Mouse (Mus musculus) naive thymus-derived CD4-positive, alpha-beta T cell, adult 5 months (primary cell): ENCODE data around the gene Cks1b. TPM values are rescaled to one million over a fixed set of nuclear protein-coding genes. Genes with fewer than 3 reads are reported as not detected.

Experiments
- polyA plus RNA-seq: library from polyadenylated mRNA; unstranded; fragments of 100-300 nt; shearing (Covaris generic); gene quantifications from one replicate; pipeline ENCODE4 v1.2.1, GENCODE M21; 2017

Cks1b gene
- 10.2 TPM for polyA plus RNA-seq

DNA sequence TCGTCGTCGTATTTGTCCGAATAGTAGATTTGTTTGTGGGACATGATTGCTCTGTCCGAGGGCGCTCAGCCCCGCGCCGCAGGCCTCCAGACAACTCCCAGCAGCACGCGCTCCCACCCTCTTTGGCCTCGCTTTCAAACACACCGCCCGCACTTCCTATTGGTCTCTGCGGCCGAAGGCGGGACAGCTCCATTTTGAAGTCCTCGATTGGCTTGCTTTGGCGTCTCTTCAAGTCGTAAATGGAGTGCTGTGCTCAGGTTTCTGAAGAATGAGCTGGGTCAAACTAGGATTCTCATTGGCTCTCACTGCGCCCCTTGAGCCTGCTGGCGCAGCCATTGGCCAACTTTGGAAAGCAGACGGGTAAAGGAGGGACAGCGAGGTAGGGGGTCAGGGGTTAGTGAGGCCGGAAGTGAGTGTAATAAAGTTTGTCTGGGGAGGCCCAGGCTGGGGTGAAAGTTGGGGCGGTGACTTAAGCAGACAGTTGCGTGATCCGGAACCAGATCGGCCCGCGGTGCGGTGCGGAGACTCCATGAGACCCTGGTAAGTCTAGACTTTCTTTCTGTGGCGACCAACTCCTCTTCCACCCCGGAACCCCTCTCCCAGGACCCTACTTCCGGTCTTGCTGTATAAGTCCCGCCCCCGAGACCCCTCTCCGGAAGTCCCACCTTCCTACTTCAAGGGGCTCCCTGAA lies at the start of gene Cks1b, which contains the start of gene Shc1:
TSS of gene Cks1b (minus strand) at position 214 of the 691 bp plus-strand sequence.
TSS of gene Shc1 (plus strand) at position 274 of the 691 bp plus-strand sequence.

DNA sequence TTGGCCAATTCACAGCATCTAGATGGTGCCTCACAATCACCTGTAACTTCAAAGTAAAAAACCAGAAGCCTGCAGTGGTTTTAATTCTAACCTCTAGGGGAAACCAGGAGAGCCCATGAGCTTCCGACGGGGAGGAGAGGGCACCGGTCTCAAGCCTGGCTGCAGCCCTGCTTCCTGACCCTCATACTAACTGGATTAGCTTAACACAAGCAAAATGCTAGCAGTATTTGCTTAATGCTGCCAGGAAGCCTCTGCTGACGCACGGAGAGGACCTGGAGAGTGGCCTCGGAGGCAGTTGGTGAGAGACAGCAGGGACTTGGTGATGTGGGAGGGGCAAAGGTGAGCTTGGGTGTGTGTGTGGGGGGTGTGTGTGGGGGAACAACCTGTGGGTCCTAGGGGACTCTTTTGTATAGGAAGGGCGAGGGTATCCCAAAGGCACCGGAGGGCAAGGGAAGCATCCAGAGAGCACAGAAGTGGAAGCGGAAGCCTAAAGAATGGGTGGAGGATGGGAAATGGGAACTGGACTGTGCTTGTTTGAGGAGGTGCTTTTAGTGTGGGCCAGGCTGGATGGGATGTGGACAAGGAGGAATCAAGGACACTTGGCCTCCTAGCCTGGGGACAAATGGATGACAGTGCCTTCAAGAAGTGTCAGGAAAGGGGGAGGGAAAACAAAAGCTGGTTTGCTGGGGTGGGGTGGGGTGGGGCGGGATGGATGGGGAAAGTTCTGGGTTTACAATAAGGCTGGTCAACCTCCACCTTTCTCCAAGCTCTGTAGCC lies 36.4 kb upstream of the Cks1b start, which contains the start of gene Pmvk:
TSS of gene Pmvk (plus strand) at position 141 of the 777 bp plus-strand sequence.

DNA sequence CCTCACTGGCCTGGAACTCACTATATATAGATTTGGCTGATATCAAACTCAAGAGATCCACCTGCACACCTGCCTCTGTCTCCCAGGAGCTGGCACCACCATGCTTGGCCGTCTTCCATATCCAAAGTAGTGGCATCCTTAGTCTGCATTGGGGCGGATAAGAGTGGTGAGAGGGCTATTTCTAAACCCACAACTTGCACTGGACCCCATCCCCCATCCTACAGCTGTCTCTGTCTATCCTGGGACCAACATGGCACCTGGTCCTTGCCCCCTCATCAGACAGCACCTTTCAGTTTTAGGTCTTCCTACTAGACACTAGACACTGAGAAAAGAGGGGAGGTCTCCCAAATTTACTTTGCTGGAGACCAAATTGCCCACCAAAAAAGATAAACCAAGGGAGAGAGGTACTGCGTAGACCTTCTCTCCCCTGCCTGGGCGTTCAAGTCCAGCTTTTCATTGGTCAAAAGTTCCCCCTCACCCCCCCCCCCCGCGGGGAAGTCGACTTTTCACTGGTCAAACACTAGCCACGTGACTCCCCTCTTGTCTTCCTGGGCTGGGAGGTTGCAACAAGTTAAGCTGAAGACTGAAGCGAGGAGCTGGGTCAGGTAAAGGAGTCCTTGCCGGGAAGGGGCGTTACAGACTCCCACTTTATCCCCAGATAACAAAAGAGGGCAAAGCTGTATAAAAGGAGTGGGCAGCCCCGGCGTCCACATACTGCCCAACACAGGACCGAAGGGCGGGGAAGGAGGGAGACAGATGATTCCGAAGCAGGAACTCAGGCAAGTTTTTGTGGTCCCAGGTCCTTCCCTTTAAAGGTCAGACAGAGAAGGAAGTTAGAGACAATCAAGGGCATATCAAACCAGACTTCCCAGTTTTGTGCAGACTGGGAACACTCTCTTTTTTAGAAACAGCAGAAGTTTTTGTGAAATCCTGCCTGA lies 18.3 kb upstream of the Cks1b start, which contains the start of gene Pbxip1:
TSS of gene Pbxip1 (plus strand) at position 531 of the 938 bp plus-strand sequence.

DNA sequence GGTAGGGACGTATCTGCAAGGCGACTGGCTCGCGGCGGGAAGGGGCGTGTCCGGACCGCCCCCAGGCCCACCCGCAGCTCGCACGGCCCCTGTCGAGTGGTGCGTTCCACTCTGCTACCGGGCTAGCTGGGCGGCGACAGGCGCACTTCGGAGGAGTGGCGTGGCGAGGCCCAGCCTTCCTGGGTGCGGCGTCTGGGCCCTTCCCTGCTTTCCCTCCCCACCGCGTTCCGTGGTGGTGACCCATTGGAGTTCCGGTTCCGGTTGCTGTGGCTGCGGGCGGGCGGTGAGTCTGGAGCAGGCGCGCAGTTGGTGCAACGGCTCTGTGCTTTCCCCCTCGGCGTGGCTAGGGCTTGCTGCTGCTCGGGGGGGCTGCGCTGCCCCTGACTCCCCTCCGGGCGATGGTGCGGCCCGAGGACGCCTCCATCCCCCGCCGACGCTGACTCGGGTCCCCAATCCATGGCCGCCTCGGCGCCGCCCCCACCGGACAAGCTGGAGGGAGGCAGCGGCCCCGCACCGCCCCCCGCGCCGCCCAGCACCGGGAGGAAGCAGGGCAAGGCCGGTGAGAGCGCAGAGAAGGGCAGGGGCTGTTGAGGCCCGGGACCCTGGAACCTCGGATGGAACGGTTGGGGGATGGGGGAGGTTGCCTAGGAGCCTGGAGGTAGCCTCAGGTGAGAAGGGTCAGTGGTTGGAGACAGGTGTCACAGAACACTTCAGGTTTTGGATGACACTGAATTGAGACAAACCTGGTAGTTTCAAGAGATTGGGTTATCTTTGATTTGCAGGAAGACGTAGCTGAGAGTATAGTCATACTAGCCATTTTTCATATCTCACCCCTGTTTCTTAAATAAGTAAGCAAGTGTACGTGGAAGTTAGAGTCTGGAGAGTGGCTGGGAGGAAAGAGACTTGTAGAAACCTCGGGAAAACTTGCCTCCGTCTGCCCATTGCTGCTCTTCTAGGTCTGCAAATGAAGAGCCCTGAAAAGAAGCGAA lies 12.3 kb upstream of the Cks1b start, which contains the start of gene Pygo2:
TSS of gene Pygo2 (plus strand) at position 44 of the 989 bp plus-strand sequence.

GRCm38 (mm10) chr3:89411490-89412393 lies 6.4 kb downstream of the Cks1b start, which contains the start of gene Flad1:
Flad1 (minus strand) TSS chr3:89411870.

DNA sequence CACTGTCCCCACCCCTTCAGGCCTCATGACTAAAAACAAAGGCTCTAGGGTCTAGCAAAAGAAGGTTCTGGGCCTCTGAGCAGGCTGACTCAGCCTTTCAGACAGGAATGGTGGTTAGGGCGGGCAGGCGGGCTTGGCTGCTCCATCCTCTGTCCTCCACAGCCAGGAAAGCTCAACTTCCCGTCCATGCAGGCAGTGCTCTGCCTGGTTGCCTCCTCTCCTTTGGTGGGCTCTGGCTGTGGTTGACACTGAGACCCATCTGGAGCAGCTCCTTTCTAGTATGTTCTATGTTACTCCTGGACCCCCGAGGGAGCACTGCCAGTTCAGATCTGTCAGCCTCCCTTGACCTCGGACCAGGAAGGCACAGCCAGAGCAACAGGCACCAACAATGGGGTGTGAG lies 15.5 kb downstream of the Cks1b start, which contains the start of gene Lenep:
TSS of gene Lenep (minus strand) at position 101 of the 400 bp plus-strand sequence.

GRCm38 (mm10) chr3:89394006-89394893 lies 23.9 kb downstream of the Cks1b start, which contains the start of gene Zbtb7b:
Zbtb7b (minus strand) TSS chr3:89394776.

Other genes with a start within 250 kb of the Cks1b start
- 217 TPM for gene Scamp3, start 240.9 kb downstream of the Cks1b start, polyA plus RNA-seq
- 143 TPM for gene Fam189b, start 235.2 kb downstream of the Cks1b start, polyA plus RNA-seq
- gene Gba, start 215.5 kb downstream of the Cks1b start, polyA plus RNA-seq = 72.7 TPM
- gene Thbs3, start 203.2 kb downstream of the Cks1b start, polyA plus RNA-seq = 1.5 TPM
- gene Mtx1, start 191.3 kb downstream of the Cks1b start, polyA plus RNA-seq = 102 TPM
- gene Muc1, start 189.3 kb downstream of the Cks1b start, polyA plus RNA-seq = not detected
- 161 TPM for gene Krtcap2, start 172.4 kb downstream of the Cks1b start, polyA plus RNA-seq
- gene Trim46, start 172.1 kb downstream of the Cks1b start, polyA plus RNA-seq = 1.1 TPM
- 74.9 TPM for gene Dpm3, start 159.0 kb downstream of the Cks1b start, polyA plus RNA-seq
- gene Slc50a1, start 147.8 kb downstream of the Cks1b start, polyA plus RNA-seq = 189 TPM
- gene Efna1, start 137.2 kb downstream of the Cks1b start, polyA plus RNA-seq = not detected
- not detected for gene Efna3, start 95.4 kb downstream of the Cks1b start, polyA plus RNA-seq
- gene Efna4, start 80.4 kb downstream of the Cks1b start, polyA plus RNA-seq = 0.21 TPM
- gene Adam15, start 68.4 kb downstream of the Cks1b start, polyA plus RNA-seq = 11.3 TPM
- 0.20 TPM for gene Dcst2, start 56.4 kb downstream of the Cks1b start, polyA plus RNA-seq
- gene Dcst1, start 53.1 kb downstream of the Cks1b start, polyA plus RNA-seq = 0.25 TPM
- 14.2 TPM for gene Zbtb7b, start 23.6 kb downstream of the Cks1b start, polyA plus RNA-seq
- gene Lenep, start 15.6 kb downstream of the Cks1b start, polyA plus RNA-seq = 0.31 TPM
- gene Flad1, start 6.5 kb downstream of the Cks1b start, polyA plus RNA-seq = 25.3 TPM
- gene Shc1, start 60 bp upstream of the Cks1b start, polyA plus RNA-seq = 79.2 TPM
- gene Pygo2, start 11.8 kb upstream of the Cks1b start, polyA plus RNA-seq = 47.2 TPM
- 82.6 TPM for gene Pbxip1, start 18.3 kb upstream of the Cks1b start, polyA plus RNA-seq
- 9.9 TPM for gene Pmvk, start 36.2 kb upstream of the Cks1b start, polyA plus RNA-seq
- gene Kcnn3, start 101.8 kb upstream of the Cks1b start, polyA plus RNA-seq = not detected